Mouse (Mus musculus): ENCODE measurements around the gene Ranbp9.

Gene Ranbp9

GRCm38 (mm10) chr13:43452177-43452576 lies 28.9 kb downstream of the Ranbp9 start:
- 74% methylated on average over 2 of the region's 2 CpGs for WGBS

DNA sequence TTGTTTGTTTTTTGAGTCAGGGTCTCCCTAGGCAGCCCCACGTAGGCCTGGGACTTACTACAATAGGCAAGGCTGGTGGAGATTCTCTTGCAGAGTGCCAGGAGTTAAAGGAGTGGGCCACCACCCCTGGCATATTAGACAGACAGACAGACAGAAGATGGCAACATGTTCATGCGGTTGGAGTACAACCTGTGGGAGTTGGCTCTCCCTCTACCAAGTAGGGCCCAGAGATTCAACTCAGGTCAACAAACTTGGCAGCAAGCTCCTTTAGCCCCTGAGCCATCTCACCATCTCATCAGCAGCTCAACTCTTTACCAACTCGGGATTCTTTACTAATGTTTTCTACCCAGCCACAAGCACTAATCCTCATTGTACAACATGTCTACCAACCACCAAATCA lies 30.4 kb downstream of the Ranbp9 start:
- WGBS = 76% methylated on average over 3 of the region's 3 CpGs

- 56% methylated on average over 3 of the region's 3 CpGs for WGBS
These were observed 33.4 kb downstream of the Ranbp9 start for GRCm38 (mm10) chr13:43447721-43448120.

DNA sequence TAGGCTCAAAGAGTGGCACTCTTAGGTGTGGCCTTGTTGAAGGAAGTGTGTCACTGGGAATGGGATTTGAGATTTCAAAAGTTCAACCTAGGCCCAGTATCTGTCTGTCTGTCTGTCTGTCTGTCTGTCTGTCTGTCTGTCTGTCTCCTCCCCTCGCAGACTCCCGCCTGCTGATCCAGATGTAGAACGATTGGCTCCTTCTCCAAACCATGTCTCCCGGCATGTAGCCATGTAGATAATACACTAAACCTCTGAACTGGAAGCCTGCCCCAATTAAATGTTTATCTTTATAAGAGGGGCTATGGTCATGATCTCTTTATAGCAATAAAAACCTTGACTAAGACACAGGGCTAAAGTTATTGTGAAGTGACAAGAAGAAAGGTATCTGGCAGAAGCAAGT lies 35.3 kb downstream of the Ranbp9 start:
- 89% methylated on average over 4 of the region's 4 CpGs for WGBS

DNA sequence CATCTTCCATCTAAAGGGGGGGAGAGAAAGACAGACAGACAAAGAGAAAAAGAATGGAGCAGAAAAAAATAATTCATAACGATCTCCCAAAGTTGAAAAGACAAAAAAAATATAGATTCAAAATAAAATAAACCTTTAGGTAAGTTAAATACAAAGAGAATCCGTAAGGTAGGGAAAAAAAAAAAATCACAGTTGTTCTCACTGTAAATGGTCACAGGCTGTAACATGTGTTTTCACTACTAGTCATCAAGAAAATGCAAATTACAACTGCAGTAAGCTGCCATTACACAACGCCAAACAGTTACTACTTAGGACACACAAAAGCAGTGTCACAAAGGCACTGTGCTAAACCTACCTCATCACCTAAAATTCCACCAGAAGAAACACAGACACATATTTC lies 36.4 kb downstream of the Ranbp9 start:
- 61% methylated on average over 3 of the region's 3 CpGs for WGBS

GRCm38 (mm10) chr13:43443706-43444105 lies 37.4 kb downstream of the Ranbp9 start:
- 94% methylated on average over 4 of the region's 4 CpGs for WGBS

- WGBS = 63% methylated on average over 1 of the region's 1 CpGs
These were observed 38.5 kb downstream of the Ranbp9 start for GRCm38 (mm10) chr13:43442551-43442950.

DNA sequence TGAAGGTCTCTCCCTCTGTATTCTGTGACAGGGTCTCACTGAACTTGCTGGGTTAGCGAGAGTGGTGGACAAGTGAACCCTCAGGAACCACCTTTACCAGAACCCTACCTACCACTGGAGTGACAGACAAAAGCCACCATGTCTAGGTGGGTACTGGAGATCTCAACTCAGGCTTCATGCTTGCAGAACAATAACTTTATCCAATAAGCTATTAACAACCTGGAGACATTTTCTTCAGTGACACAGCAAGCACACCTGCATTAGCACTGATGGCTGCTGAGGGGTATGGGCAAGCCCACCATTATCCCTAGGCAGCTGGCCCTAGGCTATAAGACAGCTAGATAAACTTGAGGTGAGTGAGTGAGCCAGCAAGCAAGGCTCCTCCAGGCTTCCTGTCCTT lies 40.7 kb downstream of the Ranbp9 start:
- WGBS = 89% methylated on average over 1 of the region's 1 CpGs

- 50% methylated on average over 2 of the region's 2 CpGs for WGBS
These were observed 47.7 kb downstream of the Ranbp9 start for GRCm38 (mm10) chr13:43433395-43433794.

- 83% methylated on average over 4 of the region's 4 CpGs for WGBS
These were observed 52.6 kb downstream of the Ranbp9 start for GRCm38 (mm10) chr13:43428436-43428835.

- WGBS = 74% methylated on average over 1 of the region's 1 CpGs
These were observed 65.8 kb downstream of the Ranbp9 start for GRCm38 (mm10) chr13:43415249-43415648.

GRCm38 (mm10) chr13:43413611-43414010 lies 67.5 kb downstream of the Ranbp9 start:
- WGBS = 98% methylated on average over 2 of the region's 2 CpGs

DNA sequence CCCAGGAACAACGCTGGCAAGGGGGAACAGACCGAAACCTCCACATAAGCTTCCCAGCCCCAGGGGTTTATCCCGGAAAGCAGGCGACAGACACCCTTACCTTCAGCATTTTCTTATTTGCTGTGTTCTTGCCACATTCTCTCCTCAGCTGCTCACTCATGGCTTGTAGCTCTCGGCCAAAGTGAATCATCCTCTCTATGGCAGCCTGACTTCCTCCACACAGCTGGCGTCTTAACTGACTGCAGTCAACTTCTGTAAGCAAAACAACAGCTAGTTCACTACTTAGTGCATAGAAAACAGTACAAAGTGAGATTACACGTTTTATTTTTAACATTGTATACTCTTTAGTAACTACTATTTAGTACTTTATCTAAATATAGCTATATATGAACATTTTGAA lies 68.8 kb downstream of the Ranbp9 start:
- WGBS = 63% methylated on average over 7 of the region's 7 CpGs

GRCm38 (mm10) chr13:43399576-43399975 lies 81.5 kb downstream of the Ranbp9 start:
- WGBS = 71% methylated on average over 5 of the region's 5 CpGs

GRCm38 (mm10) chr13:43398297-43399080 lies 82.6 kb downstream of the Ranbp9 start, which contains the start of gene Nol7:
TSS of gene Nol7 (plus strand) at chr13:43398390.
- WGBS = under 1% methylated on average over 72 of the region's 72 CpGs

- WGBS = 53% methylated on average over 10 of the region's 17 CpGs
These were observed 83.3 kb downstream of the Ranbp9 start for GRCm38 (mm10) chr13:43397700-43398296.

GRCm38 (mm10) chr13:43385321-43385720 lies 95.8 kb downstream of the Ranbp9 start:
- 98% methylated on average over 10 of the region's 10 CpGs for WGBS

DNA sequence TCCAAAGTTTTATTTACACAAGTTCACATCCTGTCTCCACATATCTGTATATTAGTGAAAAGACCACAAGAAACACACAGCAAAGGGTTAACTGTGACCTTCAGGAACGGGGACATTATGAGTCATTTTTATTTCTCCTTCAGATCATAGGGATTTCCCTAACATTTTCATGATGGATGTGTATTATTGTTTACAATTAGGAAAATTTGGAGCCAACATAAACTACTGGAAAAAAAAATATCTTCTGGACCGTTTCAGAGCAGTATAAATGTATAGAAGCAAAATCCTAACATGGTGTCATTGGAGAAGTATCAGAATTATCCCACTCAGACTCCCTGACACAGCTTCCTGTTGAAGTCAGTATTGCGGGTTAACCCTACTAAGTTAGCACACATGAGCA lies 101.1 kb downstream of the Ranbp9 start:
- 70% methylated on average over 3 of the region's 3 CpGs for WGBS

GRCm38 (mm10) chr13:43374918-43375432 lies 106.1 kb downstream of the Ranbp9 start:
- 65% methylated on average over 2 of the region's 2 CpGs for WGBS

DNA sequence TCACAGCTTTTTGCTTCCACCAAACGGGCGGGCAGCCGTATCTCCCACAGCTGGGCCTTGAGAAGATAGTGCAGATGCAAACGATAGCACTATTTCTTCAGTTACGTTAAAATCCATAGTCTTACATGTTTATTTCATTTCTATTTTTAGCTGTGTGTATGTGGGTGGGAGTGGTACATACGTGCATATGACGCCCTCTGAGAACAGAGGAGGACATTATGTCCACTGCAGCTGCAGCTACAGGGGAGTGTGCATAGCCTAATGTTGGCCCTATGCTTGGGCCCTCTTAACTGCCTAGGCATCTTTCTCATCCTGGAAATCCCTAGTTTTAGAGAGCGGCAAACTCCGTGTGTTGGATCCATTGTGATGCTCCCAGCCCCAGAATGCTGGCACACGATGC lies 106.9 kb downstream of the Ranbp9 start:
- 78% methylated on average over 10 of the region's 10 CpGs for WGBS

GRCm38 (mm10) chr13:43372892-43373291 lies 108.2 kb downstream of the Ranbp9 start:
- WGBS = 92% methylated on average over 1 of the region's 1 CpGs

DNA sequence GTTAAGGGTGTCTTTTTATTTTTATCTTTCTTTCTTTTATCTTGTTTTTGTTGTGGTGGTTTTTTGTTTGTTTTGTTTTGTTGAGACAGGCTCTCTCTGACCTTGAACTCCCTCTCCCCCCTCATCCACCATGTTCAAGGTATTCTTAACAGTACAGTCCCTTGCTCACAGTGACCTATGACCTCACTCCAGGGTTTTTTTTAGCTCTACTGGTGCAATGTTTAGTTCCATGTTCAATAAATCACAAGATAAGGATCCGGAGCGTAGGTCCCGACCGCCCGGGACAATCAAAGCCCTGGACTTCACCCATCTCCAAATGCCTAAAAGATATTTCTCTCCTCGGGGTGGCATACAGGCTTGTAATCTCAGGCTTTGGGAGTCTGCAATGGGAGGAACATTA lies 111.0 kb downstream of the Ranbp9 start:
- WGBS = 97% methylated on average over 6 of the region's 6 CpGs

GRCm38 (mm10) chr13:43365825-43366184 lies 115.3 kb downstream of the Ranbp9 start:
- WGBS = 7% methylated on average over 11 of the region's 11 CpGs
